Mouse (Mus musculus) forelimb bud, embryonic 11.5 days (tissue): Measurements from ENCODE around the gene Syn3.

Experiments used
- DNase-seq: peaks from one replicate; pipeline ENCODE4 v3.0.0-alpha.2; 2012; ENCODE audit warnings: low read depth, low spot score

Gene Syn3

GRCm38 (mm10) chr10:86369346-86369745 lies 129.3 kb downstream of the Syn3 start:
- DNase-seq, result no peak

GRCm38 (mm10) chr10:86368811-86369210 lies 129.9 kb downstream of the Syn3 start:
- DNase-seq, result no peak

- DNase-seq, result no peak
These were observed 131.3 kb downstream of the Syn3 start for GRCm38 (mm10) chr10:86367346-86367745.

- no peak for DNase-seq
These were observed 133.0 kb downstream of the Syn3 start for GRCm38 (mm10) chr10:86365632-86366092.

- DNase-seq, result no peak
These were observed 134.9 kb downstream of the Syn3 start for GRCm38 (mm10) chr10:86363669-86364309.

- no peak for DNase-seq
These were observed 139.0 kb downstream of the Syn3 start for GRCm38 (mm10) chr10:86359699-86360098.

- no peak for DNase-seq
These were observed 139.5 kb downstream of the Syn3 start for GRCm38 (mm10) chr10:86359208-86359607.

- DNase-seq, result no peak
These were observed 140.3 kb downstream of the Syn3 start for GRCm38 (mm10) chr10:86358307-86358975.

- no peak for DNase-seq
These were observed 141.7 kb downstream of the Syn3 start for GRCm38 (mm10) chr10:86356819-86357563.

GRCm38 (mm10) chr10:86352521-86352920 lies 146.2 kb downstream of the Syn3 start:
- DNase-seq, result no peak

GRCm38 (mm10) chr10:86351287-86351686 lies 147.4 kb downstream of the Syn3 start:
- DNase-seq, result no peak

GRCm38 (mm10) chr10:86346235-86346840 lies 152.4 kb downstream of the Syn3 start:
- no peak for DNase-seq

- no peak for DNase-seq
These were observed 153.1 kb downstream of the Syn3 start for GRCm38 (mm10) chr10:86345645-86346044.

- no peak for DNase-seq
These were observed 154.0 kb downstream of the Syn3 start for GRCm38 (mm10) chr10:86344654-86345053.

- no peak for DNase-seq
These were observed 154.8 kb downstream of the Syn3 start for GRCm38 (mm10) chr10:86343931-86344330.

GRCm38 (mm10) chr10:86343362-86343761 lies 155.3 kb downstream of the Syn3 start:
- no peak for DNase-seq

GRCm38 (mm10) chr10:86342713-86343112 lies 156.0 kb downstream of the Syn3 start:
- no peak for DNase-seq

GRCm38 (mm10) chr10:86342151-86342550 lies 156.5 kb downstream of the Syn3 start:
- DNase-seq, result no peak

GRCm38 (mm10) chr10:86341589-86341988 lies 157.1 kb downstream of the Syn3 start:
- no peak for DNase-seq

GRCm38 (mm10) chr10:86340991-86341527 lies 157.6 kb downstream of the Syn3 start:
- no peak for DNase-seq

GRCm38 (mm10) chr10:86340421-86340820 lies 158.3 kb downstream of the Syn3 start:
- no peak for DNase-seq
